Mouse (Mus musculus): ENCODE data around the gene Zbtb9.

DNA sequence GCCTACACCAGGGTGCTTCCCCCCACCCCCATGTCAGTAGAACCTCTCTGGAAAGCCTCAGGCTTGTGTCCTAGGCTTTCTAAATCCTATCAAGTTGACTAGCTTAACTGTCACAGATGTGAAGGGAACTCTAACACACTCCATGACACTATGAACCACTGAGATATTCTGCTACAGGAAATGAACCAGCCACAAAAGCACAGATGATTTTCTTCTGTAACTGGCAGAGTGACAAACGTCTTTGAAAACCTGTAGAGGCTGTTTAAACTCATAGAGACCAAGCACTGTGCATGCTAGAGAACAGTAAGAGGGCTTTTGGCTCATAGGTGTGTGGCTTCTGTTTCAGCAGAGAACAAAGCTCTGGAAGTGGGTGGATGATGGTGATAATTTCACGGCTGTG is 8.1 kb downstream of the Zbtb9 start:
- TF ChIP-seq CTCF (IDR thresholded peaks at IDR 0.05; ENCODE audit: insufficient read depth, low read length): no peak
- TF ChIP-seq POLR2A (IDR thresholded peaks at IDR 0.05; ENCODE audit: borderline replicate concordance, extremely low read depth, low read depth, low read length): no peak
